Mouse (Mus musculus): ENCODE measurements at regions not wholly inside any gene's neighbourhood (a gene's known extent, or its start where the extent isn't known, plus 50 kb on each side); places are given as distances from the start of the nearest gene placed in this dataset.

GRCm38 (mm10) chr3:105223671-105224070 lies 157.0 kb downstream of the 4930564D02Rik start:
- 70% methylated on average over 4 of the region's 4 CpGs for WGBS
- Histone ChIP-seq H3K9ac (replicated peaks; ENCODE audit: low read depth, low read length) (no peak overlapping the region), H3K4me2 (ENCODE audit: low read depth, low read length) (no peak overlapping the region), H3K27ac (ENCODE audit: low read depth) (no peak overlapping the region), H3K4me3 (ENCODE audit: low read depth, low read length) (no peak overlapping the region), H3K4me1 (ENCODE audit: control insufficient read depth, insufficient read depth) (no peaks in the 10 kb centered on the region), H3K9me3 (replicated peaks; ENCODE audit: control insufficient read depth, low read length) (no peaks in the 10 kb centered on the region), H3K36me3 (replicated peaks; ENCODE audit: control insufficient read depth, insufficient read depth, low read length) (no peaks in the 10 kb centered on the region), H3K27me3 (ENCODE audit: control insufficient read depth, insufficient read depth, low read length) (no peaks in the 10 kb centered on the region)
- no peak for DNase-seq (ENCODE audit: low spot score)
- ATAC-seq (ENCODE audit: insufficient read depth, low read depth), result no peak
- TF ChIP-seq EP300 (IDR thresholded peaks at IDR 0.05; ENCODE audit: low read depth) (no peak), CTCF (IDR thresholded peaks at IDR 0.05; ENCODE audit: low read depth) (no peak)

GRCm38 (mm10) chr3:105227551-105227950 lies 160.9 kb downstream of the 4930564D02Rik start:
- no peak overlapping the region for H3K4me2 ChIP-seq (ENCODE audit: low read depth, low read length)
- 47% methylated on average over 1 of the region's 1 CpGs for WGBS
- no peak overlapping the region for H3K27ac ChIP-seq (ENCODE audit: low read depth)
- no peak overlapping the region for H3K9ac ChIP-seq (replicated peaks; ENCODE audit: low read depth, low read length)
- DNase-seq (ENCODE audit: low spot score), result no peak
- no peak for TF ChIP-seq EP300 (IDR thresholded peaks at IDR 0.05; ENCODE audit: low read depth)
- no peak for TF ChIP-seq CTCF (IDR thresholded peaks at IDR 0.05; ENCODE audit: low read depth)
- no peaks in the 10 kb centered on the region for H3K27me3 ChIP-seq (ENCODE audit: control insufficient read depth, insufficient read depth, low read length)
- ATAC-seq (ENCODE audit: insufficient read depth, low read depth), result no peak
- H3K9me3 ChIP-seq (replicated peaks; ENCODE audit: control insufficient read depth, low read length), result no peaks in the 10 kb centered on the region
- no peaks in the 10 kb centered on the region for H3K4me1 ChIP-seq (ENCODE audit: control insufficient read depth, insufficient read depth)
- no peak overlapping the region for H3K4me3 ChIP-seq (ENCODE audit: low read depth, low read length)
- H3K36me3 ChIP-seq (replicated peaks; ENCODE audit: control insufficient read depth, insufficient read depth, low read length), result no peaks in the 10 kb centered on the region

- no peaks in the 10 kb centered on the region for H3K27me3 ChIP-seq (ENCODE audit: control insufficient read depth, insufficient read depth, low read length)
- TF ChIP-seq CTCF (IDR thresholded peaks at IDR 0.05; ENCODE audit: low read depth) (no peak), EP300 (IDR thresholded peaks at IDR 0.05; ENCODE audit: low read depth) (no peak)
- H3K36me3 ChIP-seq (replicated peaks; ENCODE audit: control insufficient read depth, insufficient read depth, low read length), result no peaks in the 10 kb centered on the region
- WGBS, result 76% methylated on average over 3 of the region's 3 CpGs
- H3K9ac ChIP-seq (replicated peaks; ENCODE audit: low read depth, low read length), result no peak overlapping the region
- H3K4me2 ChIP-seq (ENCODE audit: low read depth, low read length), result no peak overlapping the region
- no peaks in the 10 kb centered on the region for H3K4me1 ChIP-seq (ENCODE audit: control insufficient read depth, insufficient read depth)
- H3K4me3 ChIP-seq (ENCODE audit: low read depth, low read length), result no peak overlapping the region
- H3K9me3 ChIP-seq (replicated peaks; ENCODE audit: control insufficient read depth, low read length), result no peaks in the 10 kb centered on the region
- H3K27ac ChIP-seq (ENCODE audit: low read depth), result no peak overlapping the region
- ATAC-seq (ENCODE audit: insufficient read depth, low read depth) (no peak), DNase-seq (ENCODE audit: low spot score) (no peak)
These were observed 161.8 kb downstream of the 4930564D02Rik start for GRCm38 (mm10) chr3:105228401-105228800.

DNA sequence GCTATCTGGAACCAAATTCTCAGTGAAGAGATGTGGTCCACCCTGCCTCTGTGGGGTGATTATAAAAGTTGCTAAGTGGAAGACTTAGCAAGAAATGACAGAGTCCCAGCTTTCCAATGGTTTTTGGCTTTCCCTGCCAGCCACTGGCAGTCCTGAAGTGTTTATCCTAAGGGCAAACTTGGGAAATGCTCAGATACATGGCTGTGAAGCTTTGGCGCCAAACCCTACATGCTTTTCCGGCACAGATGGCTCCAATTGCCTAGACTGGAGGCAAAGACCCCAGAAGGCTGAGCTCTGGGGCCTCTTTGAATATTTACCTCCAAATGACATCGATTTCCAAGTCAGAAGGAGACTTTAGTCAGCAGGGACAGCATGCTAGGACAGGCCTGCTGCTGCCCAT lies 174.4 kb downstream of the 4930564D02Rik start:
- Histone ChIP-seq H3K4me2 (ENCODE audit: low read depth, low read length) (no peak overlapping the region), H3K4me3 (ENCODE audit: low read depth, low read length) (no peak overlapping the region), H3K36me3 (replicated peaks; ENCODE audit: control insufficient read depth, insufficient read depth, low read length) (no peaks in the 10 kb centered on the region), H3K9me3 (replicated peaks; ENCODE audit: control insufficient read depth, low read length) (no peaks in the 10 kb centered on the region), H3K27ac (ENCODE audit: low read depth) (no peak overlapping the region), H3K27me3 (ENCODE audit: control insufficient read depth, insufficient read depth, low read length) (no peaks in the 10 kb centered on the region), H3K4me1 (ENCODE audit: control insufficient read depth, insufficient read depth) (no peaks in the 10 kb centered on the region), H3K9ac (replicated peaks; ENCODE audit: low read depth, low read length) (no peak overlapping the region)
- WGBS, result 74% methylated on average over 3 of the region's 3 CpGs
- ATAC-seq (ENCODE audit: insufficient read depth, low read depth) (no peak), DNase-seq (ENCODE audit: low spot score) (no peak)
- TF ChIP-seq CTCF (IDR thresholded peaks at IDR 0.05; ENCODE audit: low read depth) (no peak), EP300 (IDR thresholded peaks at IDR 0.05; ENCODE audit: low read depth) (no peak)

- no peaks in the 10 kb centered on the region for H3K36me3 ChIP-seq (replicated peaks; ENCODE audit: control insufficient read depth, insufficient read depth, low read length)
- WGBS, result 73% methylated on average over 2 of the region's 2 CpGs
- no peak for ATAC-seq (ENCODE audit: insufficient read depth, low read depth)
- no peak overlapping the region for H3K4me3 ChIP-seq (ENCODE audit: low read depth, low read length)
- H3K9me3 ChIP-seq (replicated peaks; ENCODE audit: control insufficient read depth, low read length), result no peaks in the 10 kb centered on the region
- TF ChIP-seq CTCF (IDR thresholded peaks at IDR 0.05; ENCODE audit: low read depth) (no peak), EP300 (IDR thresholded peaks at IDR 0.05; ENCODE audit: low read depth) (no peak)
- no peaks in the 10 kb centered on the region for H3K4me1 ChIP-seq (ENCODE audit: control insufficient read depth, insufficient read depth)
- no peak overlapping the region for H3K9ac ChIP-seq (replicated peaks; ENCODE audit: low read depth, low read length)
- H3K27ac ChIP-seq (ENCODE audit: low read depth), result no peak overlapping the region
- no peak overlapping the region for H3K4me2 ChIP-seq (ENCODE audit: low read depth, low read length)
- H3K27me3 ChIP-seq (ENCODE audit: control insufficient read depth, insufficient read depth, low read length), result no peaks in the 10 kb centered on the region
- no peak for DNase-seq (ENCODE audit: low spot score)
These were observed 190.5 kb downstream of the 4930564D02Rik start for GRCm38 (mm10) chr3:105257096-105257495.

GRCm38 (mm10) chr3:105275241-105275640 lies 176.9 kb upstream of the Kcnd3 start:
- 31% methylated on average over 4 of the region's 4 CpGs for WGBS
- H3K27ac ChIP-seq (ENCODE audit: low read depth), result no peak overlapping the region
- ATAC-seq (ENCODE audit: insufficient read depth, low read depth), result no peak
- H3K4me3 ChIP-seq (ENCODE audit: low read depth, low read length), result no peak overlapping the region
- no peaks in the 10 kb centered on the region for H3K27me3 ChIP-seq (ENCODE audit: control insufficient read depth, insufficient read depth, low read length)
- H3K9me3 ChIP-seq (replicated peaks; ENCODE audit: control insufficient read depth, low read length), result no peaks in the 10 kb centered on the region
- no peaks in the 10 kb centered on the region for H3K36me3 ChIP-seq (replicated peaks; ENCODE audit: control insufficient read depth, insufficient read depth, low read length)
- H3K9ac ChIP-seq (replicated peaks; ENCODE audit: low read depth, low read length), result no peak overlapping the region
- TF ChIP-seq EP300 (IDR thresholded peaks at IDR 0.05; ENCODE audit: low read depth) (no peak), CTCF (IDR thresholded peaks at IDR 0.05; ENCODE audit: low read depth) (no peak)
- H3K4me1 ChIP-seq (ENCODE audit: control insufficient read depth, insufficient read depth), result no peaks in the 10 kb centered on the region
- H3K4me2 ChIP-seq (ENCODE audit: low read depth, low read length), result no peak overlapping the region
- peak; percentile 23 for DNase-seq (ENCODE audit: low spot score)

Measured in heart, postnatal 0 days (tissue).